Mouse (Mus musculus) bone marrow macrophage, adult 2 months (primary cell): ENCODE measurements around the gene Gm14685.
"Not testable (repeated sequence)": the region's sequence is repeated elsewhere in the genome, so short reads cannot be mapped to it uniquely, and the experiment has no call there.

ENCODE experiments used
- CTCF ChIP-seq: IDR thresholded peaks from 2 replicates; pipeline ENCODE4 v1.5.1; 2012; ENCODE audit warnings: low read depth, mild to moderate bottlenecking, low read length, moderate library complexity
- POLR2A ChIP-seq: IDR thresholded peaks from 2 replicates; pipeline ENCODE4 v1.6.1; 2012; ENCODE audit warnings: mild to moderate bottlenecking, low read depth, low read length, borderline replicate concordance

DNA sequence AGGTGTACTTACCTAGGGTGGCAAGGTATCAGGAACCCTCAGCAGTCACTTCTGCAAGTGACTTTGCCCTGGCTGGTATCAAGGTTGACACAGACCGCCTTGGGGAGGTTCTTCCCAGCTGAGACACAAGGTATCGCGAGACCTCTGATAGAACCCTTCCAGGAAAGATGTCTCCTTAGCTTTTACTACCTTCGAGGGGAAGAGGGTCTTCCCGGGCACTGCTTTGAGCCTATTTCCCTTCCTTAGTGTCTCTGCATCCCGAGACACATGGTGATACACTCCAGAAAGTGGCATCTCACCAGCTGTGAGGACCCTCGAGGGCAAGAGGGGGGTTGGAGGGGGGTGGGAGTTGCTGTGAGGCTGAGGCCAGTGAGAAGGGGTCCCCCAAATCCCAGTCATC is 32.5 kb downstream of the Gm14685 start, which contains the start of gene DXBay18:
- not testable (repeated sequence) for TF ChIP-seq CTCF, POLR2A
